Mouse (Mus musculus) liver, embryonic 16.5 days (tissue): ENCODE results near the gene Gm12185. TPM values are rescaled to one million over a fixed set of nuclear protein-coding genes. Genes with fewer than 3 reads are reported as not detected.

Experiments
- polyA plus RNA-seq: library from polyadenylated mRNA; unstranded; fragments of >200 nt; fragmentation: Nextera tagmentation; extraction: Ambion mirVana; gene quantifications from 2 replicates; pipeline ENCODE4 v1.2.1, GENCODE M21; 2015

Gm12185 gene
- polyA plus RNA-seq, 1 experiment from 2014 or later = not detected

Other genes with a start within 250 kb of the Gm12185 start
- gene Rack1, start 191.9 kb downstream of the Gm12185 start, polyA plus RNA-seq = 395 and 402 TPM in 2 replicates
- 1.6 and 1.8 TPM in 2 replicates for gene Trim41, start 174.9 kb downstream of the Gm12185 start, polyA plus RNA-seq
- 0.11 and 0.14 TPM in 2 replicates for gene Trim7, start 166.1 kb downstream of the Gm12185 start, polyA plus RNA-seq
- gene Gm12184, start 165.6 kb downstream of the Gm12185 start, polyA plus RNA-seq = 0.22 and 0.40 TPM in 2 replicates
- gene Irgm1, start 120.5 kb downstream of the Gm12185 start, polyA plus RNA-seq = 18.9 and 20.6 TPM in 2 replicates
- 0.37 and 0.45 TPM in 2 replicates for gene Gm5431, start 90.0 kb downstream of the Gm12185 start, polyA plus RNA-seq
- 2.5 and 3.1 TPM in 2 replicates for gene Psme2b, start 46.0 kb downstream of the Gm12185 start, polyA plus RNA-seq
- gene Olfr56, start 13.3 kb downstream of the Gm12185 start, polyA plus RNA-seq = 0.06 and 0.07 TPM in 2 replicates
- 1.1 and 1.4 TPM in 2 replicates for gene 9930111J21Rik1, start 12.8 kb downstream of the Gm12185 start, polyA plus RNA-seq
- 0.89 and 1.8 TPM in 2 replicates for gene Tgtp1, start 1.9 kb upstream of the Gm12185 start, polyA plus RNA-seq
- gene 9930111J21Rik2, start 59.0 kb upstream of the Gm12185 start, polyA plus RNA-seq = 1.3 and 1.5 TPM in 2 replicates
- gene Tgtp2, start 72.0 kb upstream of the Gm12185 start, polyA plus RNA-seq = 0.35 and 0.57 TPM in 2 replicates
- 7.0 and 7.9 TPM in 2 replicates for gene Ifi47, start 84.4 kb upstream of the Gm12185 start, polyA plus RNA-seq
- not detected in 2 replicates for gene Olfr1396, start 122.6 kb upstream of the Gm12185 start, polyA plus RNA-seq
- gene Olfr1395, start 150.0 kb upstream of the Gm12185 start, polyA plus RNA-seq = not detected in 2 replicates
- gene Olfr1394, start 162.2 kb upstream of the Gm12185 start, polyA plus RNA-seq = not detected in 2 replicates
- gene Btnl9, start 194.9 kb upstream of the Gm12185 start, polyA plus RNA-seq = 1.3 and 1.4 TPM in 2 replicates
- 11.1 and 11.7 TPM in 2 replicates for gene Zfp62, start 211.1 kb upstream of the Gm12185 start, polyA plus RNA-seq